Mouse (Mus musculus): ENCODE results near the gene Bmp4. TPM values are rescaled to one million over a fixed set of nuclear protein-coding genes. Genes with fewer than 3 reads are reported as not detected.

Bmp4 gene
- polyA plus RNA-seq, 1 experiment: not detected

GRCm38 (mm10) chr14:46410557-46411120 lies 20.2 kb upstream of the Bmp4 start:
- H3K4me1 ChIP-seq (ENCODE audit: control insufficient read depth, insufficient read depth, low read length): no peaks in the 10 kb centered on the region

DNA sequence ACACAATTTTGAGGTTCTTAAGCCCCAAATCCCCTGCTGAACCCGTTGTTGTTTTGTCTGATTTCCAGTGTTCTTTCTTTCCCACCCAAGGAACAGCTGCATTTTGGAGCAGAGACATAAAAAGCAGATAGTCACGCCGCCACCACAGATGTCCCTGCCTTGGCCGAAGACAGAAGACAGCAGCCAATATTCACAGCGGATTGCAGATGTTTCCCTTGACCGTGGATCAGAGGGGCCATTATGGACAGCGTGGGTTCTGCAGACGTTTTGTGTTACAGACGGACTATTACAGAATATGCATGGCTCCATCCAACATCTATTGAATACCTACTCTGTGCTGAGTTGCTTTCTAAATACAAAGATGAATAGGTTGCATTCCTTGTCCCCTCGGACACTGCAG lies 18.5 kb upstream of the Bmp4 start:
- no peaks in the 10 kb centered on the region for H3K4me1 ChIP-seq (ENCODE audit: control insufficient read depth, insufficient read depth, low read length)
- no peak for TF ChIP-seq CTCF (IDR thresholded peaks at IDR 0.05; ENCODE audit: low read depth, low read length)
- no peak for TF ChIP-seq POLR2A (IDR thresholded peaks at IDR 0.05; ENCODE audit: borderline replicate concordance, low read depth, low read length)
- no peak overlapping the region for H3K27ac ChIP-seq (ENCODE audit: insufficient read depth, low read depth, low read length)
- no peak overlapping the region for H3K4me3 ChIP-seq (ENCODE audit: insufficient read depth, low read length)

More at GRCm38 (mm10) chr14:46410557-46411120, 20.2 kb upstream of the Bmp4 start:
- TF ChIP-seq CTCF (IDR thresholded peaks at IDR 0.05; ENCODE audit: low read depth, low read length) (no peak), POLR2A (IDR thresholded peaks at IDR 0.05; ENCODE audit: borderline replicate concordance, low read depth, low read length) (no peak)
- Histone ChIP-seq H3K27ac (ENCODE audit: insufficient read depth, low read depth, low read length) (no peak overlapping the region), H3K4me3 (ENCODE audit: insufficient read depth, low read length) (no peak overlapping the region)

DNA sequence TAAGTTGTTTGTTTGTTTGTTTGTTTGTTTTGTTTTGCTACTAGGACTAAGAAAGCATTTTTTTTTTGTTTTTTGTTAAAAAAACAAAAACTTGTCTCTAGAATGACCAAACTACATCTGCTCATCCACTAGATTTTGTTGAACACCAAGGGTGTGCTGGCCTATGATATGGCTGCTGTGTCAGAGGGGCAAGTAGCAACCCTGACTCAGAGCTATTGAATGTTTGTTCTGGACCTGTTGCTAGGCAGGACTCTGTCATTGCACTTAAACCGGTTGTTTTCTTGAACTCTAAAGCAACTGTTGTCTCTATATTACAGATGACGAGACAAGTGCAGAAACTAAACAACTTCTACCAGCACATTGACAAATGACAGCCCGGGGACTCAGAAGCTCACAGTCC lies 17.9 kb upstream of the Bmp4 start:
- H3K4me1 ChIP-seq (ENCODE audit: control insufficient read depth, insufficient read depth, low read length): no peaks in the 10 kb centered on the region
- no peak overlapping the region for H3K4me3 ChIP-seq (ENCODE audit: insufficient read depth, low read length)
- TF ChIP-seq POLR2A (IDR thresholded peaks at IDR 0.05; ENCODE audit: borderline replicate concordance, low read depth, low read length) (no peak), CTCF (IDR thresholded peaks at IDR 0.05; ENCODE audit: low read depth, low read length) (no peak)
- H3K27ac ChIP-seq (ENCODE audit: insufficient read depth, low read depth, low read length): no peak overlapping the region

DNA sequence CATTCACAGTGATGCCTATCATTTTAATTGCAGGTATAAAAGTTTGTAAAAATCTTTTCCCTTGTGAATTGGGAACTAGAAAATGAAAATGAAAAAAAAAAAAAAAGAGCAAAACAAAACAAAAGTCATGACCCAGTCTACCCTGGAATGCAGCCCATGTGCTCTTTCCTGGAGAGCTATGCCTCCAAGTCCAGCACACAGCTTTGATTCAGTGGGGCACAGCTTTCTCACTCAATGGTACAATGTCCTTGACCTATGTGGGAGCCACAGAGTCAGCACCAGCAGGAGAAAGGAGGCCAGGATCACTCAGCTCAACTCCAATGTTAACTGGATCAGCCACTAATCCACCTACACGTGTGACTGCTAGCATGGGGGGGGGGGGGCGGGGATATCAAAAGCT lies 9.5 kb upstream of the Bmp4 start:
- TF ChIP-seq CTCF (IDR thresholded peaks at IDR 0.05; ENCODE audit: low read depth, low read length) (no peak), POLR2A (IDR thresholded peaks at IDR 0.05; ENCODE audit: borderline replicate concordance, low read depth, low read length) (no peak)
- Histone ChIP-seq H3K4me3 (ENCODE audit: insufficient read depth, low read length) (no peak overlapping the region), H3K4me1 (ENCODE audit: control insufficient read depth, insufficient read depth, low read length) (no peaks in the 10 kb centered on the region), H3K27ac (ENCODE audit: insufficient read depth, low read depth, low read length) (no peak overlapping the region)

GRCm38 (mm10) chr14:46398091-46398695 lies 7.7 kb upstream of the Bmp4 start:
- Histone ChIP-seq H3K27ac (ENCODE audit: insufficient read depth, low read depth, low read length) (no peak overlapping the region), H3K4me3 (ENCODE audit: insufficient read depth, low read length) (no peak overlapping the region), H3K4me1 (ENCODE audit: control insufficient read depth, insufficient read depth, low read length) (no peaks in the 10 kb centered on the region)
- TF ChIP-seq POLR2A (IDR thresholded peaks at IDR 0.05; ENCODE audit: borderline replicate concordance, low read depth, low read length): no peak
- no peak for TF ChIP-seq CTCF (IDR thresholded peaks at IDR 0.05; ENCODE audit: low read depth, low read length)

DNA sequence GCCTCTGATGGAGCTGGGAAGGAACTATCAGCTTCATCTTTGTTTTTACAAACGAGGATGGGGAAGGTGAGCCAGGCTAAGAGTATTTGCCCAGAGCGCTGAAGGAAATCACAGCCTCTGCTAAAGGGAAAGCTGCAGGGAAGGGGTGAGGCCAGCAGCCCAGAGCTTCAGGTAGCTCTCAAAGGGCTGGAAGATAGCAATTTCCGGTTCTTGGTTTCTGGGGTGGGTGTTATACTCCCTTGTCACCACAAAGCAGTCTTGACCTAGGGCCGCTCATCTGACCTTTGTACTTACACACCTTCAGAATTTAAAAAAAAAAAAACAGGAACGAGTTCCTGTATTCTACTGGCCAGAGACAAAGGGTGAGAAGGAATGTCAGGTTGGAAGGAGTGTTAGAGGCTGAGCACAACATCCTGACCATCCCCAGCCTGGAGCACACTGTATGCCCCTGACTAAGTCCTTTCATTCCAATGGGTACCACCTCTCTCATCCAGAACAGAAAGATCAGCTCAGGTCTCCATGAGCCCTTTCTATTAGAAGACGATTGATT lies 1.2 kb upstream of the Bmp4 start:
- no peak for TF ChIP-seq POLR2A (IDR thresholded peaks at IDR 0.05; ENCODE audit: borderline replicate concordance, low read depth, low read length)
- TF ChIP-seq CTCF (IDR thresholded peaks at IDR 0.05; ENCODE audit: low read depth, low read length): no peak
- Histone ChIP-seq H3K27ac (ENCODE audit: insufficient read depth, low read depth, low read length) (no peak overlapping the region), H3K4me3 (ENCODE audit: insufficient read depth, low read length) (no peak overlapping the region), H3K4me1 (ENCODE audit: control insufficient read depth, insufficient read depth, low read length) (no peaks in the 10 kb centered on the region)

DNA sequence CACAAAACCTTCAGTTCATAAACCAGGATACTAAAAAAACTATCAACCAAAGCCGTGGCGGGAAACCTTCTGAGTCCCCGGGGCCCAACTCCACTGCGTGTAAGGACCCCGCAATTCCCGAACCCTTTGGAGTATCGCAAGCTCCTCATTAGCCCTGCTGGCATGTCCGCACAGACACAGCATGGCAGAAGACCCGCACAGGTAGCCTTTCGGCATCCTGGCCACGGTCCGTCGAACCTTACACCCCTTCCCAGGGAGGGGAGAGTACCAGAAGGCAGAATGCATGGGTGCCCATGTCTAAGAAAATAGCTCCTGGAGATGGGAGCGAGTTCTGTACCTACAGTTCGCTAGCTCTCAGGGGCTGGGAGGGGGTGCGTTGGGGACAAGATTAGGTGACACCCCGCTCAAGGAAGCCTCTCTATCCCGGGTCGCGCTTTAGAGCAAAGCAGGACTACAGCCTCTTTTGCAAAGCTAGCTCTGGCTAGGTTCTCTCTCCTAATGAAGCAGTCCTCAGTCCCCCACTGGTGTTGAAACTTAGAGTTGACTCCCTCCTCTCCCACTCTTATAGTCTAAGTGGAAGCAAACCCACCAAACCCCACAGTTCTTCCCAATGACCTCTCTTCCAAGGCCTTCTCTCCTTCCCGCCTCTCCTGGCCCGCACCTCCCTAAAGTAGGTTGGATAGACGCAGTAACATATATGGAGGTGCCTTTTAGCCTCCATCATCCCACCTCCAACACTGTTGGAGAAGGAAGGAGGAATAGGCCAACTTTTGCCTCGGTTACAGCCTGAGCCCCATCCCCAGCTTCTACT lies 826 bp downstream of the Bmp4 start:
- Histone ChIP-seq H3K4me1 (ENCODE audit: control insufficient read depth, insufficient read depth, low read length) (no peaks in the 10 kb centered on the region), H3K27ac (ENCODE audit: insufficient read depth, low read depth, low read length) (no peak overlapping the region), H3K4me3 (ENCODE audit: insufficient read depth, low read length) (no peak overlapping the region)
- TF ChIP-seq CTCF (IDR thresholded peaks at IDR 0.05; ENCODE audit: low read depth, low read length): no peak
- no peak for TF ChIP-seq POLR2A (IDR thresholded peaks at IDR 0.05; ENCODE audit: borderline replicate concordance, low read depth, low read length)

- Histone ChIP-seq H3K27ac (ENCODE audit: insufficient read depth, low read depth, low read length) (no peak overlapping the region), H3K4me1 (ENCODE audit: control insufficient read depth, insufficient read depth, low read length) (no peaks in the 10 kb centered on the region), H3K4me3 (ENCODE audit: insufficient read depth, low read length) (no peak overlapping the region)
- TF ChIP-seq POLR2A (IDR thresholded peaks at IDR 0.05; ENCODE audit: borderline replicate concordance, low read depth, low read length): no peak
- no peak for TF ChIP-seq CTCF (IDR thresholded peaks at IDR 0.05; ENCODE audit: low read depth, low read length)
Observed at GRCm38 (mm10) chr14:46388636-46389035, 1.8 kb downstream of the Bmp4 start.

- Histone ChIP-seq H3K4me3 (ENCODE audit: insufficient read depth, low read length) (peak overlapping the region; percentile 20; the same call in 1 of the 2 replicates), H3K27ac (ENCODE audit: insufficient read depth, low read depth, low read length) (no peak overlapping the region), H3K4me1 (ENCODE audit: control insufficient read depth, insufficient read depth, low read length) (no peaks in the 10 kb centered on the region)
- TF ChIP-seq POLR2A (IDR thresholded peaks at IDR 0.05; ENCODE audit: borderline replicate concordance, low read depth, low read length): no peak
- TF ChIP-seq CTCF (IDR thresholded peaks at IDR 0.05; ENCODE audit: low read depth, low read length): no peak
Observed at GRCm38 (mm10) chr14:46387821-46388481, 2.5 kb downstream of the Bmp4 start.

All from bone marrow macrophage, adult 2 months (primary cell).